Mouse (Mus musculus) heart, embryonic 14.5 days (tissue): Measurements from ENCODE around the gene Dnaja4. TPM values are rescaled to one million over a fixed set of nuclear protein-coding genes. Genes with fewer than 3 reads are reported as not detected.

Experiments used
- ATAC-seq: fragments of 200-750 bp; cut with Nextera tagmentation; 2 replicates; pipeline ENCODE4 v1.8.0; 2017; ENCODE audit warnings: low read depth, moderate TSS enrichment; ENCODE audit not compliant: insufficient number of reproducible peaks, insufficient read depth, low FRiP score
- H3K27ac ChIP-seq, 2 experiments: fragments of 200-500 bp in 1 of 2; fragments of 300-500 bp in 1 of 2; sonication (generic) in 1 of 2; replicated peaks in 1 of 2; 2 replicates each; pipeline ENCODE4 v1.5.1; 2012 to 2014; ENCODE audit warnings: low read depth in 2 of 2, low read length in 2 of 2, control low read depth in 1 of 2, mild to moderate bottlenecking in 1 of 2, mixed read lengths in 1 of 2; ENCODE audit not compliant: control insufficient read depth in 1 of 2, insufficient read depth in 1 of 2
- H3K27me3 ChIP-seq: fragments of 300-500 bp; sonication (generic); 2 replicates; pipeline ENCODE4 v1.6.1; 2014; ENCODE audit warnings: mild to moderate bottlenecking, low read length, control low read depth; ENCODE audit not compliant: control insufficient read depth, insufficient read depth
- H3K36me3 ChIP-seq: fragments of 300-500 bp; sonication (generic); 2 replicates; pipeline ENCODE4 v1.6.1; 2014; ENCODE audit warnings: mild to moderate bottlenecking, control low read depth, low read length, mixed read lengths; ENCODE audit not compliant: control insufficient read depth, insufficient read depth
- H3K4me1 ChIP-seq, 2 experiments: fragments of 200-500 bp in 1 of 2; fragments of 300-500 bp in 1 of 2; sonication (generic) in 1 of 2; 2 replicates each; pipeline ENCODE4 v1.6.1; 2012 to 2014; ENCODE audit warnings: low read length in 2 of 2, control low read depth in 1 of 2, mixed read lengths in 1 of 2; ENCODE audit not compliant: control insufficient read depth in 2 of 2, insufficient read depth in 2 of 2
- H3K4me2 ChIP-seq: fragments of 300-500 bp; sonication (generic); 2 replicates; pipeline ENCODE4 v1.6.1; 2014; ENCODE audit warnings: mild to moderate bottlenecking, low read length
- H3K4me3 ChIP-seq, 2 experiments: fragments of 200-500 bp in 1 of 2; fragments of 300-500 bp in 1 of 2; sonication (generic) in 1 of 2; 2 replicates each; pipeline ENCODE4 v1.5.1; 2012 to 2014; ENCODE audit warnings: low read length in 2 of 2, mild to moderate bottlenecking in 2 of 2, control low read depth in 1 of 2, low read depth in 1 of 2, moderate library complexity in 1 of 2; ENCODE audit not compliant: control insufficient read depth in 1 of 2, insufficient read depth in 1 of 2
- H3K9ac ChIP-seq: fragments of 300-500 bp; sonication (generic); 2 replicates; pipeline ENCODE4 v1.6.1; 2014; ENCODE audit warnings: mild to moderate bottlenecking, low read length
- H3K9me3 ChIP-seq: fragments of 300-500 bp; sonication (generic); 2 replicates; pipeline ENCODE4 v1.6.1; 2016; ENCODE audit warnings: low read length, control low read depth; ENCODE audit not compliant: control insufficient read depth
- WGBS: fragments of 180-500 bp; shearing (Covaris S2); extraction: QIAGEN DNeasy Blood & Tissue Kit; methylation state at CpG from one replicate; pipeline ENCODE4 v1.1.7; 2014; 5-methylcytosine and 5-hydroxymethylcytosine counted together
- polyA plus RNA-seq: library from polyadenylated mRNA; unstranded; fragments of >200 nt; fragmentation: Nextera tagmentation; extraction: Ambion mirVana; gene quantifications from 2 replicates; pipeline ENCODE4 v1.2.1, GENCODE M21; 2014

The Dnaja4 gene
- polyA plus RNA-seq, 1 experiment from 2014 or later, result 30.1 TPM

- 78% methylated on average over 9 of the region's 9 CpGs for WGBS
- no peaks in the 10 kb centered on the region for H3K27me3 ChIP-seq
- H3K4me2 ChIP-seq, result no peak overlapping the region
- no peak overlapping the region for H3K9ac ChIP-seq
- no peak overlapping the region for H3K27ac ChIP-seq
- H3K4me1 ChIP-seq, result peaks cover 0 to 4% of the 10 kb centered on the region in 2 experiments; a peak in 1 of 4 replicates
- no peak overlapping the region for H3K4me3 ChIP-seq
- no peaks in the 10 kb centered on the region for H3K36me3 ChIP-seq
- no peak for ATAC-seq
- no peaks in the 10 kb centered on the region; the same call in 1 of the 2 replicates for H3K9me3 ChIP-seq
These were observed 34.3 kb upstream of the Dnaja4 start for GRCm38 (mm10) chr9:54664358-54664757.

- H3K4me1 ChIP-seq, result peaks cover 0 to 4% of the 10 kb centered on the region in 2 experiments; a peak in 1 of 4 replicates
- no peaks in the 10 kb centered on the region; the same call in 1 of the 2 replicates for H3K9me3 ChIP-seq
- H3K4me2 ChIP-seq, result no peak overlapping the region
- H3K4me3 ChIP-seq, result no peak overlapping the region
- H3K9ac ChIP-seq, result no peak overlapping the region
- no peak overlapping the region for H3K27ac ChIP-seq
- no peaks in the 10 kb centered on the region for H3K36me3 ChIP-seq
- 95% methylated on average over 3 of the region's 3 CpGs for WGBS
- ATAC-seq, result no peak
- H3K27me3 ChIP-seq, result no peaks in the 10 kb centered on the region
These were observed 32.6 kb upstream of the Dnaja4 start for GRCm38 (mm10) chr9:54666116-54666515.

GRCm38 (mm10) chr9:54668455-54668854 lies 30.2 kb upstream of the Dnaja4 start:
- no peak overlapping the region for H3K27ac ChIP-seq
- no peaks in the 10 kb centered on the region for H3K4me1 ChIP-seq
- no peak for ATAC-seq
- no peak overlapping the region for H3K4me3 ChIP-seq
- no peaks in the 10 kb centered on the region for H3K36me3 ChIP-seq
- no peak overlapping the region for H3K9ac ChIP-seq
- H3K27me3 ChIP-seq, result no peaks in the 10 kb centered on the region
- H3K4me2 ChIP-seq, result no peak overlapping the region
- H3K9me3 ChIP-seq, result no peaks in the 10 kb centered on the region; the same call in 1 of the 2 replicates
- WGBS, result 67% methylated on average over 4 of the region's 4 CpGs

GRCm38 (mm10) chr9:54671962-54672361 lies 26.7 kb upstream of the Dnaja4 start:
- no peak overlapping the region for H3K9ac ChIP-seq
- 84% methylated on average over 3 of the region's 3 CpGs for WGBS
- no peak for ATAC-seq
- no peak overlapping the region for H3K4me2 ChIP-seq
- H3K9me3 ChIP-seq, result no peaks in the 10 kb centered on the region
- H3K4me1 ChIP-seq, result no peaks in the 10 kb centered on the region
- no peaks in the 10 kb centered on the region for H3K36me3 ChIP-seq
- no peak overlapping the region for H3K27ac ChIP-seq
- no peak overlapping the region for H3K4me3 ChIP-seq
- H3K27me3 ChIP-seq, result no peaks in the 10 kb centered on the region

- Histone ChIP-seq H3K36me3 (no peaks in the 10 kb centered on the region), H3K9ac (no peak overlapping the region), H3K9me3 (no peaks in the 10 kb centered on the region), H3K4me1 (no peaks in the 10 kb centered on the region), H3K27me3 (0 out of 2 replicates have a peak, but pooled peaks cover 3% of the 10 kb centered on the region), H3K4me3 (no peak overlapping the region), H3K4me2 (no peak overlapping the region), H3K27ac (no peak overlapping the region)
- WGBS, result 85% methylated on average over 13 of the region's 13 CpGs
- no peak for ATAC-seq
These were observed 24.8 kb upstream of the Dnaja4 start for GRCm38 (mm10) chr9:54673887-54674286.

GRCm38 (mm10) chr9:54676531-54676986 lies 22.1 kb upstream of the Dnaja4 start:
- Histone ChIP-seq H3K9me3 (no peaks in the 10 kb centered on the region), H3K9ac (peak overlapping the region; percentile 61), H3K27me3 (0 out of 2 replicates have a peak, but pooled peaks cover 3% of the 10 kb centered on the region), H3K27ac (no peak overlapping the region), H3K36me3 (no peaks in the 10 kb centered on the region), H3K4me2 (peak overlapping the region; percentile 72), H3K4me3 (peak overlapping the region; percentile 31 to 47), H3K4me1 (peaks cover 3 to 4% of the 10 kb centered on the region in 2 experiments; a peak in 3 of 4 replicates)
- 2% methylated on average over 14 of the region's 14 CpGs for WGBS
- ATAC-seq, result no peak

- Histone ChIP-seq H3K4me1 (peaks cover 3 to 4% of the 10 kb centered on the region in 2 experiments; a peak in 3 of 4 replicates), H3K36me3 (no peaks in the 10 kb centered on the region), H3K4me2 (no peak overlapping the region), H3K9me3 (no peaks in the 10 kb centered on the region), H3K9ac (no peak overlapping the region), H3K27me3 (no peaks in the 10 kb centered on the region), H3K4me3 (no peak overlapping the region), H3K27ac (no peak overlapping the region)
- 58% methylated on average over 4 of the region's 4 CpGs for WGBS
- ATAC-seq, result no peak
These were observed 15.8 kb upstream of the Dnaja4 start for GRCm38 (mm10) chr9:54682846-54683245.
